Mouse (Mus musculus) midbrain, embryonic 16.5 days (tissue): ENCODE measurements at regions not wholly inside any gene's neighbourhood (a gene's known extent, or its start where the extent isn't known, plus 50 kb on each side); places are given as distances from the start of the nearest gene placed in this dataset.
"Not testable (repeated sequence)": the region's sequence is repeated elsewhere in the genome, so short reads cannot be mapped to it uniquely, and the experiment has no call there.

Experiments used
- ATAC-seq: fragments of 200-750 bp; cut with Nextera tagmentation; 2 replicates; pipeline ENCODE4 v1.8.0; 2017; ENCODE audit warnings: moderate TSS enrichment
- H3K27ac ChIP-seq: fragments of 300-500 bp; sonication (generic); 2 replicates; pipeline ENCODE4 v1.5.1; 2014; ENCODE audit warnings: mild to moderate bottlenecking, low read length, mixed read lengths
- H3K27me3 ChIP-seq: fragments of 300-500 bp; sonication (generic); 2 replicates; pipeline ENCODE4 v1.6.1; 2014; ENCODE audit warnings: low read depth, low read length, mixed read lengths; ENCODE audit not compliant: control insufficient read depth, insufficient read depth
- H3K36me3 ChIP-seq: fragments of 300-500 bp; sonication (generic); 2 replicates; pipeline ENCODE4 v1.6.1; 2014; ENCODE audit warnings: mild to moderate bottlenecking, low read length, moderate library complexity, mixed read lengths; ENCODE audit not compliant: control insufficient read depth, insufficient read depth
- H3K4me1 ChIP-seq: fragments of 300-500 bp; sonication (generic); 2 replicates; pipeline ENCODE4 v1.6.1; 2014; ENCODE audit warnings: mild to moderate bottlenecking, low read length, mixed read lengths; ENCODE audit not compliant: control insufficient read depth, insufficient read depth
- H3K4me2 ChIP-seq: fragments of 300-500 bp; sonication (generic); 2 replicates; pipeline ENCODE4 v1.6.1; 2014; ENCODE audit warnings: mild to moderate bottlenecking, low read length, mixed read lengths
- H3K4me3 ChIP-seq: fragments of 300-500 bp; sonication (generic); 2 replicates; pipeline ENCODE4 v1.5.1; 2014; ENCODE audit warnings: low read depth, mild to moderate bottlenecking, low read length, moderate library complexity, mixed read lengths
- H3K9ac ChIP-seq: fragments of 300-500 bp; sonication (generic); 2 replicates; pipeline ENCODE4 v1.6.1; 2014; ENCODE audit warnings: low read depth, low read length, mixed read lengths
- H3K9me3 ChIP-seq: fragments of 300-500 bp; sonication (generic); replicated peaks from 2 replicates; pipeline ENCODE4 v1.6.1; 2014; ENCODE audit warnings: mild to moderate bottlenecking, low read length, mixed read lengths; ENCODE audit not compliant: control insufficient read depth, poor library complexity, severe bottlenecking
- WGBS: fragments of 180-500 bp; shearing (Covaris S2); extraction: QIAGEN DNeasy Blood & Tissue Kit; methylation state at CpG from one replicate; pipeline ENCODE4 v1.1.7; 2014; 5-methylcytosine and 5-hydroxymethylcytosine counted together

- Histone ChIP-seq H3K4me1 (no peaks in the 10 kb centered on the region), H3K27me3 (no peaks in the 10 kb centered on the region), H3K4me2 (no peak overlapping the region), H3K9ac (no peak overlapping the region), H3K9me3 (no peaks in the 10 kb centered on the region), H3K27ac (no peak overlapping the region), H3K4me3 (no peak overlapping the region), H3K36me3 (no peaks in the 10 kb centered on the region)
- no peak for ATAC-seq
- 30% methylated on average over 1 of the region's 1 CpGs for WGBS
Measured at GRCm38 (mm10) chr10:15886150-15886549, 1168.1 kb upstream of the Gje1 start.

GRCm38 (mm10) chr10:15868063-15868462 lies 1150.0 kb upstream of the Gje1 start:
- 67% methylated on average over 2 of the region's 2 CpGs for whole genome bisulfite sequencing
- Histone ChIP-seq H3K4me2 (no peak overlapping the region), H3K9ac (no peak overlapping the region), H3K4me1 (peaks cover 2% of the 10 kb centered on the region; the same call in 1 of the 2 replicates), H3K4me3 (no peak overlapping the region), H3K27me3 (no peaks in the 10 kb centered on the region), H3K36me3 (no peaks in the 10 kb centered on the region), H3K27ac (no peak overlapping the region), H3K9me3 (no peaks in the 10 kb centered on the region)
- ATAC-seq = no peak

- no peak for ATAC-seq
- no peak overlapping the region for H3K4me2 ChIP-seq
- no peak overlapping the region for H3K9ac ChIP-seq
- no peak overlapping the region for H3K27ac ChIP-seq
- no peaks in the 10 kb centered on the region for H3K27me3 ChIP-seq
- no peaks in the 10 kb centered on the region for H3K9me3 ChIP-seq
- H3K4me1 ChIP-seq = peaks cover 2% of the 10 kb centered on the region; the same call in 1 of the 2 replicates
- no peak overlapping the region for H3K4me3 ChIP-seq
- no peaks in the 10 kb centered on the region for H3K36me3 ChIP-seq
Measured at GRCm38 (mm10) chr10:15866931-15867330, 1148.9 kb upstream of the Gje1 start.

- no peaks in the 10 kb centered on the region for H3K36me3 ChIP-seq
- no peaks in the 10 kb centered on the region for H3K9me3 ChIP-seq
- ATAC-seq = no peak
- 84% methylated on average over 3 of the region's 3 CpGs for WGBS
- no peak overlapping the region for H3K4me3 ChIP-seq
- no peak overlapping the region for H3K4me2 ChIP-seq
- no peaks in the 10 kb centered on the region for H3K27me3 ChIP-seq
- H3K9ac ChIP-seq = no peak overlapping the region
- H3K27ac ChIP-seq = no peak overlapping the region
- no peaks in the 10 kb centered on the region for H3K4me1 ChIP-seq
Measured at GRCm38 (mm10) chr10:15841381-15841780, 1123.4 kb upstream of the Gje1 start.

- H3K27me3 ChIP-seq = no peaks in the 10 kb centered on the region
- no peak overlapping the region for H3K4me3 ChIP-seq
- no peaks in the 10 kb centered on the region for H3K4me1 ChIP-seq
- ATAC-seq = no peak
- 88% methylated on average over 2 of the region's 2 CpGs for WGBS
- no peak overlapping the region for H3K4me2 ChIP-seq
- no peaks in the 10 kb centered on the region for H3K36me3 ChIP-seq
- no peaks in the 10 kb centered on the region for H3K9me3 ChIP-seq
- no peak overlapping the region for H3K27ac ChIP-seq
- no peak overlapping the region for H3K9ac ChIP-seq
Measured at GRCm38 (mm10) chr10:15832338-15832737, 1114.3 kb upstream of the Gje1 start.

DNA sequence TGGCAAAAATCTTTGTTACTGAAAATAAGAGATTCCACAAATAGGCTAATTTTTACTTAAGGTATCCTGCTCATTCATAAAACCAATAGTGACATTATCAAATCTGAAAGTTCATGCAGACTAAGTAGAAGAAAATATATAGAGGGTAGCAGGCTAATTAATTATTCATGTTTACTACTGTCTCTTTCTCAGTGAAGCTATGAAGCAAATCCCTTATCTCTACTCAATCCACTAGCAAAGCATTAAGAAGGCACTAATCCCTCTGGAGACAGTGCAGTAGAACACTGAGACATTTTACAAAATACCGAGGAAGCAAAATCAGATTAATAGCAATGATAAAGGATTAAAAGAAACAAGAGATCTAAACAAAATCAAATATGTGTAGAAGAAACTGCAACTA lies 1107.4 kb upstream of the Gje1 start:
- Histone ChIP-seq H3K4me2 (no peak overlapping the region), H3K4me1 (no peaks in the 10 kb centered on the region), H3K9ac (no peak overlapping the region), H3K27ac (no peak overlapping the region), H3K9me3 (no peaks in the 10 kb centered on the region), H3K36me3 (no peaks in the 10 kb centered on the region), H3K4me3 (no peak overlapping the region), H3K27me3 (no peaks in the 10 kb centered on the region)
- 31% methylated on average over 1 of the region's 1 CpGs for WGBS
- ATAC-seq = peak; percentile 60; the same call in 1 of the 2 replicates

- Histone ChIP-seq H3K4me3 (no peak overlapping the region), H3K27me3 (no peaks in the 10 kb centered on the region), H3K27ac (no peak overlapping the region), H3K4me1 (no peaks in the 10 kb centered on the region), H3K36me3 (no peaks in the 10 kb centered on the region), H3K9me3 (no peaks in the 10 kb centered on the region), H3K9ac (no peak overlapping the region), H3K4me2 (no peak overlapping the region)
- ATAC-seq = no peak
- WGBS = 87% methylated on average over 3 of the region's 3 CpGs
Measured at GRCm38 (mm10) chr10:15807271-15807670, 1089.3 kb upstream of the Gje1 start.

DNA sequence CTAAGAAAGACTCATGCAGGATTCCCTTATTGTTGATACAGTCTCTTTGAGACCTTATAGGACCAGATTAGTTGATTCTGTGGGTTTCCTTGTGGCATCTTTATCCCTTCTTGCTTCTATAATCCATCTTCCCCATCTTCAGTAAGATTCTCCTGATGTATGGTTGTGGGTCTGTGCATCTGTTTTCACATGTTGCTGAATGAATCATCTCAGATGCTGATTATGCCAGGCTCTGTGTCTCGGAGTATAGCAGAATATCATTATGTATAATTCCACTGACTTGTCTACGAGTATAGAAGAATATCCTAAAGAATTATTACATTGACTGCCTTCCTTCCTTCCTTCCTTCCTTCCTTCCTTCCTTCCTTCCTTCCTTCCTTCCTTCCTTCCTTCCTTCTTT lies 1087.8 kb upstream of the Gje1 start:
- 90% methylated on average over 2 of the region's 2 CpGs for WGBS
- no peak overlapping the region for H3K27ac ChIP-seq
- H3K27me3 ChIP-seq = no peaks in the 10 kb centered on the region

GRCm38 (mm10) chr10:15793185-15793584 lies 1075.2 kb upstream of the Gje1 start:
- not testable (repeated sequence) for ATAC-seq, H3K9ac ChIP-seq, H3K4me2 ChIP-seq, H3K27ac ChIP-seq, H3K27me3 ChIP-seq, H3K4me3 ChIP-seq, H3K9me3 ChIP-seq, H3K36me3 ChIP-seq, H3K4me1 ChIP-seq

More for the DNA sequence above, 1087.8 kb upstream of the Gje1 start:
- H3K4me2 ChIP-seq = no peak overlapping the region
- no peak overlapping the region for H3K9ac ChIP-seq
- no peaks in the 10 kb centered on the region for H3K4me1 ChIP-seq
- H3K9me3 ChIP-seq = no peaks in the 10 kb centered on the region
- no peak overlapping the region for H3K4me3 ChIP-seq
- H3K36me3 ChIP-seq = no peaks in the 10 kb centered on the region
- no peak for ATAC-seq
